Mouse (Mus musculus) ZHBTc4 (cell line): Measurements from ENCODE around the gene Zfand3.

ENCODE experiments used
- DNase-seq: peaks from one replicate; pipeline ENCODE4 v3.0.0-alpha.2; 2011; ENCODE audit warnings: low read depth, low spot score

Gene Zfand3

DNA sequence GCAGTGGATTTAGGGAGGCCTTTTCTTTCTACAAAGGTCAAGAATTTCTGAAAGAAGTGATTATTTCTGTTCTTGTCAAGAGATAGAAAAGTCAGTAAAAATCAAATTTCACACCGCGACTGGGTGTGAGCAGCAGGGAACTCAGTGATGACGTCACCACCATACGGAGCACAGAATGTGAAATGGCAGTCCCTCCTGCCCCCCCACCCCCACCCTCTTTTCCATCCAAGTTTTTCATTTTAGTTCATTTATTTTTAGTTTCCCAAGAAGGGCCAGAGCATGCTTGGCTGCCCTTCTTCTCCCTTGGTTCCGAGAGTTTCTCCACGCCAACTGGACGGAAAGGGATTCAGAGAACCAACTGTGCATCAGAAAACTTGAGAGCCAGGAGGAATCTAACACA is 6.8 kb upstream of the Zfand3 start:
- DNase-seq: no peak

DNA sequence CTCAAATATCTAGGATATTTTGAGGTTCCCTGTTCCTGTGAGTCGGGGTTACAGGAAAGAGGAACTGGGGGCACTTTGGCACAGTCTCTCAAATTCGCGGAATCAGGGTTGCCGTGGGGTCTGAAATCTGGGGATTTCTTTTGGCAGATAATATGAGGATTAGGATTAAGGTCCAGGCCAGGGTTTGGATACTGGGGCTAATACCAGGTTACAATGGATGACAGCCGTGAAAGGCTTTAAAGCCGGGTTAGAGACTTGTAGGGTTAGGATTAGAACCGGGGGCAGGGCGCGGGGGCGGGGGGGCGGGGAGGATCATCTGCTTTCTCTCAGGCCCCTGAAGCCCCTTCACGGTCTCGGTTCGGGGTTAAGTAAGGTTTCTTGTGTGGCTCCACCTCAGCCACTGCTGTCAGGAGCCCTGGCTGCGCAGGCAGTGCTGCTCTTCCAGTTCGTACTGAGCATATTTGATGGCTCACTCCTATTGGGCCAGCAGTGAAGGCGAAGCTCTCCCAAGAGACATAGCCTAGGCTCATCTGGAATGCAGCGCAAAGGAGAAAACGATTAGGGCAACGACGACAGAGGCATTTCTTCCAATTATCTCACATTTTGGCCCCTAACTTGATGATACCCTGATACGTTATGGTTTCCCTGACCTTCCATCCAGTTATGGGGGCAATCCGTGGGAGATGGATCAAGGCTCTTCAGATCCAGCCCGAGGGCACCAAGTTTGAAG is 5.8 kb upstream of the Zfand3 start:
- DNase-seq: peak; percentile 26

DNA sequence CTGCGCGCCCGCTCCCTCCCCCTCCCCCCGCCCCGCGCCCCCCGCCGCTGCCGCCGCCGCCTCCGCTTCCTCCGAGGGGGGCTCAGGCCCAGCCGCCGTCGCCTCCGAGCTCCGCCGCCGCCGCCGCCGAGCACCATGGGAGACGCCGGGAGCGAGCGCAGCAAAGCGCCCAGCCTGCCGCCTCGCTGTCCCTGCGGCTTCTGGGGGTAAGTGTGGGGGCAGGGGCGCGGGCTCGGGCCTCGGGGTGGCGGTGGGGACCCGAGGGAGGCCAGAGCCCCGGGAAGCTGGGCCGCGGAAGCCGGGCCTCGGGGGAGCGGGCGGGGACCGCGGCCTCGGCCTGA is 540 bp downstream of the Zfand3 start:
- no peak for DNase-seq

DNA sequence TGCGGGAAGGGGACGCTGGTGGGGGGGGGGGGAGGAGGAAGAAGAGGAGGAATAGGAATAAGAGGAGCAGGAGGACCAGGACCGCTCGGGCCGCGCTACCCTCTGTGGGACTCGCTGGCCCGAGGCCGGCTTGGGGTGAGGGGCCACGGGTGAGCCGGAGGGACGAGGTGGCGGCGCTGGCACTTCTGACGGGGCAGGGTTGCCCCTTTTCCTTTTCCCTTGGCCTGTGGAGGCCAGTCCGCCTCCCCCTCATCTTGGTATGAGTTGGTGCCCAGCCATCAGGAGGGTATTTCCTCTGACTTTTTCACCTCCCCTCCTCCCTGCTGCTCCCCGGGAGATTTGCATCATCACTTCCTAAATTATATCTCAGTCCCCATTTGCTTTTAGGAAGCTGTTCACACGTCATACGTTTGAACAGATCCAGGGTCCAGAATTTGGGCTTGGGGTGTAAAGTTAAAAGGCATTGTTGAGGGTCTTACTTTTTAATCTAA is 963 bp downstream of the Zfand3 start:
- no peak for DNase-seq

DNA sequence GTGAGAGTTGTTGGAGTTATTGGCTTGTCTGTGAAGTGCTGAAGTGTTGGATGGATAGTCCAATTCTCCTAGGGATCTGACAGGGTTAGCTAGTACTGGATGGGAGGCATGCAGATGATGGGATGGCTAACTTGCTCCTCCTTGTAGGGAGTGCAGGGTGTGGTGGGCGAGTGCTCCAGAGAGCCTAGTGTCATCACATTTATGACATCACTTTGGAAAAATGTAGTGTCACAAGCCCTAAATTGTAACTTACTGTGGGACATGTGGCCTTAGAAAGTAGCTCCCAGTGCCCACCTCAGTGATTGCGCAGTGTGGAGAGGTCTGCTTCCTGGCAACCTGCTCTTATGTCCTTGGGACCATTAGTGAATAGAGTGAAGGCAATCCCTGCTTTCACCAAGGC is 2.3 kb downstream of the Zfand3 start:
- DNase-seq: no peak

DNA sequence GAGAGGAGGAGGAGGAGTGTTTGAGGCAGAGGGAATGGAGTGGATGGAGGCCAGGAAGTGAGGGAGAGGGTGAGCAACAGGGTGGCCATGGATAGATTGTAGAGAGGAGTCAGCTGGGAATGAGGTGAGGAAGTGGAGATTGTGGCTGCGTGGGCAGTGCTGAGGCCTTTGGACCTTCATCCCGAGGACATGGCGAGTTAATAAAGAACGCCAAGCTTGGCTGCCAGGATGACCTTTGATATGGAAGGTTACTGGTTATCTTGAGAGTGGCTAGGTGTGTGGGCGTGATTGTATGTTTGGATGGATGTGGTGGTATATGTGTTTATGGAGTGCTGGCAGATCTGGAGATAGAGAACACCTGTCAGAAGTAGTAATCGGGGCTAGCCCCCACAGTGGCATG is 3.4 kb downstream of the Zfand3 start:
- no peak for DNase-seq

DNA sequence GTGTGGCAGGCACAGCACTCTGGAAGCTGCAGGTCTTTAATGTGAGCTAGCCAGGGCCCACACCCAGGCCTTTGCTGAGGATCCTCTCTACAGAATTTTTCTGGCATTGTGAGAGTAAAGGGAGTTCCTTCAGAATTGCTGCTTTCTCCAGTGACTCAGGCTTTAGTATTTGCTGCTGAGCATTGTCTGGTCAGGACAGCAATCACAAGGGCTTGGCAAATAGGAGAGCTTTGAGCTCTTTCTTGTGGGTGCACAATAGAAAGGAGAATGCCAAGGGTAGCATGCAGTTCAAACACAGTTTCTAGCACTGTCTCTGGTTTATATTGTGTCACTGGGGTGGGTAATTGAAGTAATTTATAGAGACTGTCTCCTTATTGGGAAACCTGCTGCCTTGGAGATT is 3.9 kb downstream of the Zfand3 start:
- DNase-seq: peak; percentile 22

DNA sequence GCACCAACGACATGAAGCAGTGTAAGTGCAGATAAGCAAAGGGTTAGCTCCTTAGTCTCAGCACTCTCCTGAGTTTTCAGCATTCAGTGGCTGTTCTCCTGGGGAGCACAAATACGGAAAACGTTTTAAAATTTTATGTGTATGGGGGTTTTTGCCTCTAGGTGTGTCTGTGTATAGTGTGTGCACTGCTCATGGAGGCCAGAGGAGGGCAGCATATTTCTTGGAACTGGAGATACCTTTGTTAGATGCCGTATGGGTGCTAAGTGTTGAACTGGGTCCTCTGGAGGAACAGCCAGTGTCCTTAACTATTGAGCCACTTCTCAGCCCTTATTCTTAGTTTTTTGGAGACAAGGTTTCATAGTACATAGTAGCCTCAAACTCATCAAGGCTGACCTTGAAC is 10.1 kb downstream of the Zfand3 start:
- peak; percentile 57 for DNase-seq

DNA sequence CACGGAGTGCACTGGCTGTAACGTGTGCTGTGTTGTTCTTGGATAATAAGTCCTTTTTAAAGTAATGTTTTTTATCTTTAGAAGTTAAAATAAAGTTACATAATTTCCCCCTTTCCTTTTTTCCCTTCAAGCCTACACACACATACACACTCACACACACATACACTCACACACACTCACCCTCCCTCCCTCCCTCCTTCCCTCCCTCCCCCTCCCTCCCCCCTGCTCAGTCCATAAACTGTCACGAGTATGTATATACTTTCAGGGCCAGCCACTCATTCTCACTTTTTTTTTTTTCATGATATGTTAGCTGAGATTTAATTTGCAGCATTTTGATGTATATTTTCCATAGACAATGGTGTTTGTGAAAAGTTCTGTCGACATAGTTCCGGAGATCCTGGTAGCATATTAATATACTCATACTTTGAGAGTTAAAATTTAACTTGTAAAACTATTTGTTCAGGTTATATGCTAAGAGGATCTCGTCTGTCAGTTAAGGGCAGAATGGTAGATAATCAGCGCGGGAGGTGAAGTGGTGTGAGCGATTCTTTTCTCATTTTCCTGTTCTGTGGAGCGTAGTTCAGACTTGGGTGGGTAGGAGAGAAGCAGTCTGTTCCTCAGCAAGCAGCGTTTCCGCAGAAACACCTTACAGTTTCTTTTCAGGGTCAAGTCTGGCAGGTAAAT is 14.5 kb downstream of the Zfand3 start:
- no peak for DNase-seq

DNA sequence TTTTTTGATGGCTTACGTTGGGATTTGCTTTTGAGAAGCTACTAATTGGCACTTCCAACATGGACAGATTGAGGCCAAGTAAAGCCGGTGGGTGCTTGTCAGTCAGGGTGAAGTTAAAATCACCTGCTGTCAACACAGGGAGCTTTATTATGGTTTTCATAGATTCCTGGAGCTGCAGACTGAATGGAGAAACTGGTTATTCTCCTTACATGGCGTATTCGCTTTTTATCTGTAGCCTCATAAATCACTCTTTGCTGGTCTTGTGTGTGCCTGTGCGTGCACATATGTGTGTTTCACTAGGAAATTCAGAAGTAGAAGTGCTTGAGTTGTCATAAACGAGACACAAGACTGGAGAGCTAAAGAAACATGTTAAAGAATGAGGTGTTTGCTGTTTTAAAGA is 15.4 kb downstream of the Zfand3 start:
- DNase-seq: no peak

DNA sequence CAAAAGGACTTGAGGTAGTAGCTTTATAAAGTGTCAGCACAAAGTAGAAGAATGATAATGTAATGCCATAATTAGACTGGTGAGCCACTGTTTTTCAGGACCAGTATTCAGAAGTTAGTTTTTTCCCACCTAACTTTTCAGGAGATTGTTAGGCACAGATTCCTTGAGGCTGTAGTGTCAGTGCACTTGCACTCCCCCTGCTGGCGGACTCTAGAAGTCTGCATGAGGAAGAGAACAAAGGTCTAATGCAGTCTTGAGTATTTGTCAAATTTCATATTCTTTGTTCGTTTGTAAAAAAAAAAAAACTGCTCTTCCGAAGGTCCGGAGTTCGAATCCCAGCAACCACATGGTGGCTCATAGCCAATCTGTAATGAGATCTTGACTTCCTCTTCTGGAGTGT is 20.1 kb downstream of the Zfand3 start:
- DNase-seq: peak; percentile 81

DNA sequence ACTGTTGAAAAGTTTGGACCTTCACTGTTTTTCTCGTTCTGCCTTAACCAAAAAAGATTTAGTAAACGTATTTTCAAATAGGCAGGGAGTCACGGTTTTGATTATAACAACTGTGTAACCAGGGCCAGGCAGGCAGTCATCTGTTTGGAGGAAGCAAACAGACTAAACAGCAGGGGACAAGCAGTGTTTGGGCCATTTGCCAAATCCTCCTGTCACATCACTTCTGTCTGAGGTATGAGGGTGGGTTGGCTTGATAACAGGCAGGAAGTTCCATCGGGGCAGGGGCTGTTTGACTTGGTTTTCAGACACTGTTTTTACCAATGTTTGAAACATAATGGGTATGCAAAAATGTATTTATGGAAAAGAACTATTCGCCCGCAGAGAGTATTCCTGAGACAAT is 22.1 kb downstream of the Zfand3 start:
- no peak for DNase-seq

DNA sequence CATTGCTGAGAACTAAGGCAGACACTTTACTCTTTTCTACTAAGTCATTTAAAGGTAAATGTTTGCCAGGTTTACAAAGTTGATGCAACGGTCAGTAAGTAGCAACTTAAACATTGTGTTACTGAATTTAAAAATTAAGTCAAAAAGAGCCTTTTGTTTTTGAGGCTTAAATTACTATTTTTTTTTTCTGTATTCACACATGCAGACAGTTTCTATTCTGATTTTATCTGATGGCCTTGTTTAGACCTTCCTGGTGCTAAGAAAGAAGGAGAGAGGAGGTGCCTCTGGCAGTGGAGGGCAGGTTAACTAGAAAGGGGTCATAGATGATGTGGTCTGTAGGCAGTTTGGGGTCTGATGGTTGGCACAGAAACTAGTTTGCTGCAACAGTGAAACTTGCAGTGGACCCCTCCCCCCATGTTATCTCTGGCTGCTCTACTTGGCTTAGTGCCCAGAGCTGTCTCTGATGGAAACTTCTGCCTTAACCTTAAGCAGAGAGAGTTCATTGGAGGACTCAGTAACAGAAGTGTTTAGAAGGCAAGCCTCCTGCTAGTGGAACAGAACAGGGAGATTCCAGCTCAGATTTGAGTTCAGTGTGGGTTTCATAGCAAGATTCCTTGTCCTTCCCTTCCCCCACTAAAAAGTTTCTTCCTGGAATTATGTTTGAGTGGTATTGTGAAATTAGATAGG is 23.0 kb downstream of the Zfand3 start:
- DNase-seq: no peak

DNA sequence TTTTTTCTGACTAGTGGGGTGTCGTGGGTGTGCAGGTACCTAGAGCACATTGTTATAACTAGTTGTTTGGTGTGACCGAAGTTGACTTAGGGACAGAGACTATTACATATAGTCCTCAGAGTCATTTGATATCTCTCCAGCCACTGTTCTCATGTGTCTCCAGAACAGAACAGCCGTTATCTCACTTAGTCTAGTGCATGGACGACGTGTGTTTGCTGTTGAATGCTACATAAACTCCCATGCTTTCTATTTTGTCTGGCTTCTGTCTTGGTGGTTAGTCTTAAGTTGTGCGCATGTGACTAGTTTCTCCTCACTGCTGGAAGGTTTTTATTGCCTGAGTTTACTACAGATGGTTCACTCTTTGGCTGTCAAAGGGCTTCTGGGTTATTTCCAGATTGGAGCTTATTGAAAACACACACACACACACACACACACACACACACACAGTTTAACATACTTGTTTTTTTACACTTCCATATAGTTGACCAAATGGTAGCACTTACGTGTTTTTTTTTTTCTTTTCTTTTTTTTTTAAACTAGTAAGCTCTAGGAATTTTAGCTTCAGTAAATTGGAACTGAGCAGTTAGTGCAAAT is 25.2 kb downstream of the Zfand3 start:
- DNase-seq: no peak

DNA sequence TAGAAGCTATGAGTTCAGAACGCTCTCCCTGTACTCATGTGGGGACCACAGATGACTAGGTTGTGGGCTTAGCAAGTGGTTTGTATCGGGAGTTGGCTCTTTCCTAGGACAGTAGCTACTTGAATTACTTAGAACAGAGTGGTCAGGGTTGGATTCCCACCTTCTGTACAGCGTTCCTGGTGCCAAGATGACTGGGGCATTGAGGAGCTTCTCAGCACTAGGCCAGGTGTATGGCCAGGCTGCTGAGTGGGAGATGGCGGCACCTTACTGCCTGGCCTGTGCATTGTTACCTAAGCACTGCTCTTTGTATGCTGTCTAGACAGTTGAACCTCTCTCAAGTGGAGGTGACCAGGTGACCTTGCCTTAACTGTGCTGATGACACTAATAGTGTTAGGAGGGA is 28.3 kb downstream of the Zfand3 start:
- no peak for DNase-seq

DNA sequence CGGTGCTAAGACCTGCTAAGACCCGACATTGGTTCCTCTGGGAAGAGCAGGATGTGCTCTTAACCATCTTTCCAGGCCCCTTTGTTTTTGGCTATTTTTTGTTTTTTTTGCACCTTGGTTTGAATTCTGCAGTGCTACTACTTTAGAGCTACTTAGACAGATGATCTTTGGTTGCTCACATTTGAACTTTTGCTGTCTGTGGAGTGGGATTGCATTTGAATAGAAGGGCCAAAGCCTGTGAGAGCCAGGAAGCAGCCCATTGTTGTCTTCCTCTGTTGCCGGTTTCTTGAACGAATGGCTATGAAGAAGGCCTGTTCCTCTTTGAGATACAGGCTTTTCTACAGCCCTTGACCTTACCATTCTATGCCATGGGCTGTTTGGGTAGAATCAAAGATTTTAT is 29.5 kb downstream of the Zfand3 start:
- peak; percentile 37 for DNase-seq

DNA sequence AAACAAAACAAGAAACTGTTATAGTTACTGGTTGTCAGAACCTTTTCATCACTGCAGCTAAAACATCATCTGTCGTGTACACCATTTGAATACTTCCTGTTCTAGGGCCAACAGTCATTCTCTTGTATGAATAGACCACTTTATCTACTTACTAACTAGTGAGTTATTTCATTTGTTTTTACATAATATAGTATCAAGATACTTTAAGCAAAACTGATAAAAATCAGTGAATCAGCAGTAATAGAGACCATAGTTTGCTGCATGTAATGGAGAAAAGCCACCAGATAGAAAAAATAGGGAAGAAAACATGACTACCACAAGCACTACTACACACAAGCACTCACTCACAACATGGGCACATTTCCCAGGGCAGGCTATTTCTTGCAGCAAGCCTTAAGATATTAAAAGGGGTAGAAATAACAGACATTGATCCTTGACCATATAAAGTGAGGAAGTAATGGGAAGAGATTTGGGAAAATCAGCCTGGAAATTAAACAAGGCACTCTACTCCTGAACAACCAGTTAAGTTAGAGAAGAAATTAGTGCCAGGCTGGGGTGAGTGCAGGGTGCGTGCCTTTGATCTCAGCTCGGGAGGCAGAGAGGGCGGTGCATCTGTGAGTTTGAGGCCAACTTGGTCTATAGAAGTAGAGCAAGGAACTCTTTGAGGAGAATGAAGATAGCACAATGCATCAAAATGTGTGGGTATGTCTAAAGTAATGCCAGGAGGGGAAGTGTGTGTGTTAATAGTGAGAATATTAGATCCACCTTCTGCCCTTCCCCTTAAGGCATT is 30.9 kb downstream of the Zfand3 start:
- DNase-seq: no peak

DNA sequence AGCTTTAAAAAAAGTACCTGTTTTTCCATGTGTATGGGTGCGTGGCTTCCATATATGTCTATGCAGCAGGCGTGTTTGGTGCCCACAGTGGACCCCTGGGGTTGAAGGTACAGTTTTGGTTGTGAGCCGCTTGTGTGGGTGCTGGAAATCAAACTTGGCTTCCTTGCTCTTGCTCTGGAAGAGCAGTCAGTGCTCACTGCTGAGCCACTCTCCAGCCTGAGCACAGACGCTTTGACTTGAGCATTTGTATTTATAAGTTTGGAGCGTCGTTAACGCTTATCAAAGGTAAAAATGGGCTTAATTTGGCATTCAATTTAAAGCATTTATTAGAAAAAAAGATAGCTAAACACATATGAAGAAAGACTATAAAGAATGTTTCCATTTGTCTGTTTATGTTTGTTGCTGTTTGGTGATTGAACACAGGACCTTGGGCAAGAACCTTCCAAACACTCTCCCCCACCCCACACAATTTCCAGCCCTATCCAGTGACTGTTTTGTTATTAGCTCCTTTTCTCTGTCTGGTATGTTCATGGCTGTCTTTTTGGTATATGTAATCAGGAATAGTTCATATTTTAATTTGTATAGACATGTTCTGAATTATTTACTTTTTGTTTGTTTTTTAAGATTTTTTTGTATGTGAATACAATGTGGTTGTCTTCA is 38.8 kb downstream of the Zfand3 start:
- no peak for DNase-seq

DNA sequence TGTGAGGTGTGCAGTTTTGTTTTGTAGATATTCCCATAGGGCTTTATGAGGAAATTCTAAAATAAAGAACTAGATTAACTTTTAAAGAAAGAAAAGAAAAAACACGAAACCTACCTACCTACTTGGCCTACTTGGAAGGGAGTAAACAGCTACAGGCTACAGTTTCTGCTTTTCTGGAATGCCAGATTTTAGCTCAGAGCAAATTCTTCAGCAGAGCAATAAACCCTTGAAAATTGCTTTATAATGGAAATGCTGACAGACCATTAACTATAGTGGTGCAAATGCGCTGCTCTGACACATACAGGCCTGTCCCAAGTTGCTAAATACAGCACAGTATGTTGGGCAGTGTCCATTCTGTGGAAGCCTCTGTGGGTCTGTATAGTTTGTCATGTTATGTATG is 40.6 kb downstream of the Zfand3 start:
- peak; percentile 20 for DNase-seq

DNA sequence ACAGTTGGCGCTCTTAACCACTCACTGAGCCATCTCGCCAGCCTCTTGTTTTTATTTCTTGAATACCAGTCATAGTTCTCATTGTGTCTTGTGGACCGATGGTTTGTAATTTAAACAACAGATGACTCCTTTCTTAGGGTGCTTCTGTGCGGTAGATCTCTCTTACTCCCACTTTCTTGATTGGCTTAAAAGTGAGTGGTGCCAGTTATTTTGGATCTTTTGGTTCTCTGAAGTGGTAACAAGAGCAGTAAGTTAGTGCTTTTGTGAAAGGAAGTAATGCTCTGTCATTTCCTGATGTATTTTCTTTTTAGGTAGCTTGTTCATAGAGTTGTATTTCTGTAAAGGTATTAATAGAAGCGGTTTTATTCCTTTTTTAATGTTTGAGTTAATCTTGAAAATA is 42.1 kb downstream of the Zfand3 start:
- no peak for DNase-seq
